Mouse (Mus musculus): Measurements from ENCODE around the gene Hoxb13.

The Hoxb13 gene

DNA sequence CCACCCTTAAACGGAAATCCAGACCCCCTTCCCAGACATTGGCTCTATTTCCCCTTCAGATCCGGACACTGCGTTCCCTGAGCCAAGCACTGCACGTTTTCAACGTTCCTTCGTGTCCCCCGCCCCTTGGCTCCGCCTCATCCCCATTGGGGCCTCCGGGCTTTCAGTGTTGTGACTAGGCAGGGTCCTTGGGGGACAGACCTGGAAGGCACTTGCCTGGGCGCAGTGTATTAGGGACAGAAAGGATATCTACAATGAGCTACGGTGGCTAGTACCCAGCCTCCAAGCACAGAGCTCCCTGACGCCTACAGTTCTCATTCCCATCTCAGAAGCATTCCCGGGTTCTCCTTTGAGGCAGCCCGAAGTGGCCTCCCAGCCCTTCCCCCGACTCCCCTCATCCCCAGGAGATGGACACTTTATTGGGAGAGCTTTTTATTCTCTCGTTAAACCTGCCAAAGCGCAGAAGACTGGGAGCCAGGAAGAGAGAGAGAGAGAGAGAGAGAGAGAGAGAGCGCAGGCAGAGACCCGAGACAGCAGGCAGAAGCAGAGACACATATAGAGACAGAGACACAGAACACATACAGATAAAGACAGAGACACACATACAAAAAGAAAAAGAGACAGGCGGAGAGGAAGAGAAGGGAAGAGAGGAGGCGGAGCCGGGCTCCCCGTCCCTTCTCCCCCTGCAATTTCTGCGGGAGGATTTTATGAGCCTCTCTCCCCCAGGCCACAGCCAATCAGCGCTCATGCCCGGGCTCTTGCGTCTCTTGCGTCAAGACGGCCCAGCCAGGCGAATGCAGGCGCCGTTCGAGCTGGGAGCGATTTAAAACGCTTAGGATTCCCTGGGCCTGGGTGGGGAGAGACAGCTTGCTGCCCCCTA is at the start of gene Hoxb13:
TSS of gene Hoxb13 (plus strand) at position 796 of the 880 bp plus-strand sequence.
- DNase-seq = no peak

DNA sequence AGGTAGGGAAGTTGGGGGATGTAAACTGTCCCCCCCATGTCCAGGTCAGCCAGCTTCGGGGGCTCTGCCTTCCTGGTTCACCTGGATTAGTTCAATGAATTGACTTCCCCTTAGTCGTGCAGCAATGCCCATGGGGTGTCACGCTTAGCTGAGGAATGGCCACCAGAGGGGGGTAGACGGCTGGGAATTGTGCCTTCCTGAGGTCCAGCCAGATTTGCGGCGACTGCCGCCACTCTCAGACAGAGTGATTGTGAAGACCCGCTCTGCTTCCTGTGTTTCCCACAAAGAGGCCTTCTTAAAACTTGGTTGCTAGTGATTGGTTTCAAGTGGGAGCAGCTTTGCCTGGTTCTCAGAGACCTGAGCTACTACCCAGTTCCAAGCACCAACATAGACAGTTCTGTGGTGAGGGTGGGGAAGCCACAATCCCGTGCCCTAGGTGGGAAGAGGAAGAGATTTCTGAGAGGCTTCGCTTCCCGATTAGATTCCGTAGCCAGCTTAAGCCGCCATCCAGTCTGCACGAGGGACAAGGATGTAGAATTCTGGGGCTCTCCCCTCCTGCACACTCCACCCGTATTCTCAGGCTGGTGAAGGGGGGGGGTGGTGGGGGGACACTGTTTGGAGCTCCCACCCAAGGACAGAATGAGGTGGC is 48.4 kb upstream of the Hoxb13 start:
- DNase-seq = peak; percentile 66 to 79

DNA sequence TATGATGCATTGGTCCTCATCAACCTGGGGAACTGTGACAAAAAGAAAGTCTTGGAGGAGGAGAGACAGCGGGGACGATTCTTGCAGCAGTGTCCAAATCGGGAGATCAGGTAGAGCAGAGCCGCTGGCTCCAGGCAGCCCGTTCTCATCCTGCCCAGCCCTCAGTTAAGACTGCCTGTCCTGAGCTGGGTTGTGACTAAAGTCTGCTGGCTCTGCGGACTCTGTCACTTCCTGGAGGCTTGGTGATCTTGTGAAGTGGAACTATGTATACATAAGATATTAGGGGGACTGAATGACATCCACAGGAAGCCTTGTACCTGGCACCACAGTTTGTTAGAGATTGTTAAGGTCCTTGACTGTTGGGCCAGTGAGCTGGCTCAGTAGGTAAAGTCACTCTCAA is 46.6 kb upstream of the Hoxb13 start:
- DNase-seq = no peak

DNA sequence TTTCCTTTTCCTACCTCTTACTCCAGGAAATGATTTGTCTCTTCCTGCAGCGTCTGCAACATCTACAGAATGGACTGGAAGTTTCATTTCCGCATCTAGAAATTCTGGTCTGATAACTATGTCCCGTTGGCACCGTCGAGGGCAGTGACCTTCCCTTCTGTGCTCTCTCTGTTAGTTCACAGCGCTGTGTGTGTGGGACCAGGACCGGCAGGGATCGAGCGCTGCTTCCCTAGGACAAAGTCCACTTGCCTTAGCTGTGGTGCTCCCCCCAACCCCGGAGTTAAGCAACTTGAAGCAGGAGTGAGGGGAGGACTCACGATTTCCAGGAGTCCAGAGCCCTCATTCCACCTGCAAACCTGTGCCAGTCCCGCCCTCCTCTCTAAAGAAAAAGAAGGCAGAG is 29.3 kb upstream of the Hoxb13 start:
- no peak for DNase-seq

DNA sequence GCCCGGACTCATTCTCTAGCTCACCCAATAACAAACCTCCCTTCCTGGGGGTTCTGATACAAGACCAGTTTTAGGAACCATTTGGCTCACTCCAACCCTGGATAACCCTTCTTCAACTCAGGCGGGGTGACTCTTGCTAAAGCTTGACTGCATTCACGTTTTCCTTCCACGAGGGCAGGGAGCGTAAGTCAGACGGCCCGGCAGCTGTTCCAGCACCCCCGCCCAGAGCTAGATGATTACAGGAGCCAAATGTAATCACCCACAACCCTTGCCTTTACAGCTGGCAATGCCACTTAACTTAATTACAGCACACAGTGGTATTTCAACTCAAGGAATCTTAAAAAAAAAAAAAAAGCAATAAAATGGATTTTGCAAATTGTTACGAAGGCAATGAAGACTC is 26.0 kb upstream of the Hoxb13 start:
- DNase-seq = no peak

DNA sequence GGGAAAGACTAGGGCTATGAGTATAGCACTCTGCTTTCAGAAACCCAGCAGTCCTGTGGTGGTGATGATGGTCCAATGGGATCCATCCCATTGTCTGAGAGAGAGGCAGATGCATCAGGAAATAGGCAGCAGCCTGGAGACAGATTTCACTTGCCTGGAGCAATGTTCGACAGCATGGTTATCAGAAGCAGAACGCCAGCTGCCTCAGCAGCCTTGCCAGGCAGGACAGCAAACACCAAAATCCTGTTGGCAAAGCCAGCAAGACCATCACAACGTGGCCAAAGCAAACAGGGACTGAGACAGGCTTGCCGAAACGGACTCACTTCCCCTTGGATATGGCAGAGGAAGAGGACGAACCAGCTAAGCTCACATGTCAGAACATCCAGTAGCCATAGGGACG is 25.1 kb upstream of the Hoxb13 start:
- no peak for DNase-seq

DNA sequence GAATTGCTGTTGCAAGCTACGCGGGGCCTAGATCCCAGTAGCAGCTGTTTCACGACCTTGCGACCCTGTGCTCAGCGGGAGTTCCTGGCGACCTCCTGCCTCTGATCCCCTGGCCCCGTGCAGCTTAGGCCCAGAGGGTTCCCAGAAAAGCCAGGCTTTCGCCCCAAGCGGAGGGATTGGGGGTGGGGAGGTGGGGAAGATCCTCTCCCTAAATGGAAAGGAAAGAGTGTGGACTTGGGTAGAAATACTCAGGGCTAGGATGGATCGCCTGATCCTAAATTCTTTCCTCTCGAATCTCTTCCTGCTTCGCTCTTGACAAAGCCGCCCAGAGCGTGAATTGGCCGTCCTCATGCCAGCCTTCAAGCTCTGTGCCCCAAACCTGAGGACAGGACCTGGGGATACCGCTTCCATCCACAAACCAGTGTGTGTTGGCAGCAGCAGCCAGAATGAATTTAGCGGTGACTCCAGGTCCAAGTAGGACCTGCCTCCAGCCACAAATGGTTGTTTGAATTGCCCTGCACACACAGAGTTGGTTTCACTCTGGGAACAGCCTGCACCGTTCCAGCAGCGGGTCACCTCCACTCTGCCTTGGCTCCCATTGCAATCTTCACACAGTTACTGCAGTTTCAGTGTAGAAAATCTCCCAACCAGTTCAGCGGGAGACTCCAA is 23.3 kb upstream of the Hoxb13 start:
- peak in 1 of 2 experiments; percentile 6 for DNase-seq

DNA sequence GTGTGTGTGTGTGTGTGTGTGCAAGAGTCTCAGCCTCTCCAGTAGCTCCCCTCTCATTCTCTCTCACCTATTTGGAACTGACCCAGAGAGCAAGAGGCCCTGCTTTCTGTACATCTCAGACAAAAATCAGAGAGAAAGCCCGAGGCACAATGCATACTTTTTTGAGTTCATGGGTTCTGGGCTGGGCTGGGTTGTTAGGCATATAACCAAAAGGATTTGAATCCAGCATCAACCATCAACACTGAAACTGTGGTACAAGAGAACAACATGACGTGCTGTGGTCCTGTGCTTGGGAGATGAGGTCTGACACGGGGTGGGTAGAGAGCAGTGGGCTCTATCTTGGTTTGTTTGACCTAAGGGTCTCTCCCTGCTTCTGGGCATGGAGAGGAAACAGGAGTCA is 22.5 kb upstream of the Hoxb13 start:
- DNase-seq = no peak

DNA sequence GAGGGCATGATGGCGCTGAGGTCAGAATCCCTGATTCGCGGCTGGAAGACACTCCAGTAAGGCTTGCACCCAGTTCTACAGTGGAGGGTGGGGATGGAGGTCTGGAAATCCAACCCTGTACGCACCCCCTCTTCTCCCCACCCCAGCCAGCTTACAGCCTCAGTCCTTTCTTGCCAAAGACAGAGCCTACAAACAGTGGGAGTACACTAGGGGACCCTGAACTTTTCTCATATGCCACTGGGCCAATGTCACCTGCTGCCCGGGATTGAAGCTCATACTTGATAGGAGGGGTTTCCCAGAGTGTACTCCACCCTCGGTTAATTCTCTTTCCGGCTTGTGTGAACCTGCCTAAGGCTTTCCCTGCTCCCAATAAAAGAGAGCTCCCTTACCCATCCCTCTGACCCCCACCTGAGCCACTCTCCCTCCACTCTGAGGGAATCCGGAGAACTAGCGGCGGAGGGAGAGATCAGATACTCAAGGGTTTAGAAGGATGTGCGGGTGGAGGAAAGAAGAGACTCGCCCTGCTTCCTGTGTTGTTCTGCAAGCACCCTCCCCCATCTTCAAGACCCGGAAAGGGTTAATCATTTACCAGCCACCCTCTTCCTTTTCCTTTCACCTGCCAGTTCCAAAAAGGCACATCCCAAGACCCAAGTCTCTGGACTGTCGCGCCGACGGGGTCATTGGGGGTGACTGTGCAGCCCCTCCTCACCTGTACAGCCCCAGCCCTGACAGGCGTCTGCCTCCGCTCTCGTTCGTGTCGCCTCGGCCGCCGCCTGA is 21.4 kb upstream of the Hoxb13 start:
- no peak for DNase-seq

DNA sequence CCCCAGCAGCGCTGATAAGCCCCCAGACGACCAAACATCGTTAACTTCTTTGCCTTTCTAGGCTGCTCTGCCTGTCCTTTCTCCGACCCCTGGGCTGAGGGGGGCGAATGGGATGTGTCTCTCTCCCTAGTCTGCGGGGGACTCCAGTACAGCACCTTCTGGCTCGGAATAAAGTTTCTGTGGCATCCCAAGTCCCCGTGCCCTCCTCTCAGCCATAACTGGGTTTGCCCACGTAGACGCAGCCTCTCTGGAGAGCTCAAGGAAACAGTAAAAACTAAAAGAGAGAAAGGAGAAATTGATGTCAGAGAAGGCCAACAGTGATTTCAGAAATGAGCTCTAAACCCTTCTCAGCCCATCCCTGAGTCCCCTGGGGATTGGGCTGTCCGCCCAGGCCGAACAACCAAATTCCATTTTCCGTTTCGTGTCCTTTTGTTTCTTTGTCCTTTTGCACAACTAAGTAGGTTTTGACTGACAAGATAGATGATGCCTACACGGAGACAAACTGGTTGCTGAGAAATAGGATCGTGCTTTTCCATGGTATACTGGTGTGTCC is 20.8 kb upstream of the Hoxb13 start:
- no peak for DNase-seq

DNA sequence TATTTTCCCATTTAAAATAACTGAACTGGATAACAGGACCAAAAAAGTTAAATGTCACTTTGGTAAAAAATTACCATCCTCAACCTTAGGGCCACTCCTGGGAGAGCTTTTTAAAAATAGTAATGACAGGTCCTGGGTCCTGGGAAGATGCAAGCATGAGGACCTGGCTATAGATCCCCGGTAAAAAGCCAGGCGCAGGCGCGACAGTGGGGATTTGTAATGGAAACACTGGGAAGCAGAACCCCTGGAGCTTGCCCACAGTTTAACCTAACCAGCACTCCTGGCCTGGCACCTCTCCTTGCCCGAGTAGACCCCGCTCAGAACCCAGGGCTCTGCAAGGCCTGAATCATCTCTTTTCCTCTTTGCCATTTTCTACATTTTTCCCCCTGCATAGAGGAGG is 19.2 kb upstream of the Hoxb13 start:
- DNase-seq = no peak

DNA sequence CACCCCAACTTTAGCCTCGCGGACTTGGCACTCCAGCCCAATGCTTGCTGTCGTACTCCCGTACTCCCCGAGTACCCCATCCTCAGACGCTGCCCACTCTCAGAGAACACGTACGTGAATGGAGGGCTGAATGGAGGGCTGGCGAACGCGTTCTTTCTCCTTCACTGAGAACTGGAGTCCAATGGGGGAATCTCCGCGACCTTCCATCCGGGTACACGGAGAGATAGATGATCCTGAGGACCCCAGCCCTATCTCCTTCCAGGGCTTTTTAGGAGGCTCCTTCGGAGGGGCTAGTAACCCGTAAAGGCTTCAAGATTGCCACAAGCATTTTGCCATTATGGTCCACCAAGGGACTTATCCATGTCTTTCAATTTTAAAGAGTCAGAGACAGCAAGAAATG is 18.6 kb upstream of the Hoxb13 start:
- DNase-seq = no peak

DNA sequence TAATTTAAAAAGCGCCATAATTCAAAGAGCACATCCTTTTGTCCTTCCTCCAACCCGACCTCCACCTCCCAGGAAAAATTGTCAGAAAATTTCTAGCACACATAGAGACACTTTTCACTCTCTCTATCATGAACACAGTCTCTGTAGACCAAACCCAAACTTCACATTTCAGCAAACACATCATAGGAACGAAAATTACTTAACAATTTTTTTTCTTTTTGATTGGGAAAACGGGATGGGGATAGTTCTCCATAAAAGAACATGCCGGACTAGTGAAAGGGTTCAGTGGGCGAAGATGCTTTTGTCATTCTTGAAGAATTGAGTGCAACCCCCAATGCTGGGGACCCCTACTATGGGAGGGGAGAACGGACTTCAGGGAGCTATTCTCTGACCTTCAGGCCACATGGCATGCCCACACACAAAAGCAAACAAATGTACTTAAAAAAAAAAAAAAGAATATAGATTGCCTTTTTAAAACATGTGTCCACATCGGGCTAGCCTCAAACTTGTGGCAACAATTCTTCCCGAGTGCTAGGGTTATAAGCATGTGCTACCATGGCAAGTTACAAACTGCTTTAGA is 18.1 kb upstream of the Hoxb13 start:
- DNase-seq = no peak

DNA sequence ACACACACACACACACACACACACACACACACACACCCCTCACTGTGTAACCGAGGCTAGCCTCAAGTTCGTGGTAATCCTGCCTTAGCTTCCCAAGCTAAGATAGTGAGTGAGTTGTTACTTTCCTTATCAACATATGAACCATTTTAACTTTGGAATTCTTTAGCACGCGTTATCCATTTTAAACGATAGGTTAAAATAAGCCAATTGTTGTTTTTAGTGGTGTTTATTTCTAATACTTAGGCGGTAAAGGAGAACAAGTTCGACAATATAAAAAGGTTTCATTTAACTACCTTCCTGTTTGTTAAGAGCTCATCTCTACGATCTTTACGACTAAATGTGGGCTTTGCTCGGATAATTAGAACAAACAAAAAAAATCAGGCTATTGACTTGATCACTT is 17.3 kb upstream of the Hoxb13 start:
- no peak for DNase-seq

DNA sequence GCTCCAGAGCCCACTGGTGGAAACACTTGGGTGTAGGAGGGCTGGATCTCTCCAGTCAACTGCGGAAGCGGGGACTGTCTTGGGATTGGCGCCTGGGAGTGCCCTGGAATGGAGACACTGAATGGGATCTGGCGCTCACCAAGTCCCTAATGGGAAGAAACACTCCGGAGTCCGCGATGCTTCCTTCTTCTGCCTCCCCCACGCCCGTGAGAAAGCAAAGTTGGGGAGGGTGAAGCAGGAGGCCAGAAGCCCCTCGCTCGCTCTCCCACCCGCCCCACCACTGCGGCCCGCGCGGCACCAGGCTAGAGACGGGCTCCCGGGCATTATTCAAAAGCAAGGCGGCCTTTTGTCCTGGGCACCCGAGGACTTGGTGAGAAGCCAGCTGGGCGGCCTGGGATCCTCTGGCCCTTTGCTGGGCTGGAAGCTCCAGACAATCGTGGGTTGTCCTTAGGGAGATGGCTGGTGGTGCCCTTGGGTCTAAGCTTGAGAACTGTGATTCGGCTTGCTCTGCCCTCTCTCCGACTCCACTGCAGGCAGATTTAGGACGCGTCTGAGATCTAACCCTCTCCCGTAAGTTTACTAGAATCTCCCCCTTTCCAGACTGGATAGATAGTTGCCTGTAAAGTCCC is 16.5 kb upstream of the Hoxb13 start:
- DNase-seq = no peak

DNA sequence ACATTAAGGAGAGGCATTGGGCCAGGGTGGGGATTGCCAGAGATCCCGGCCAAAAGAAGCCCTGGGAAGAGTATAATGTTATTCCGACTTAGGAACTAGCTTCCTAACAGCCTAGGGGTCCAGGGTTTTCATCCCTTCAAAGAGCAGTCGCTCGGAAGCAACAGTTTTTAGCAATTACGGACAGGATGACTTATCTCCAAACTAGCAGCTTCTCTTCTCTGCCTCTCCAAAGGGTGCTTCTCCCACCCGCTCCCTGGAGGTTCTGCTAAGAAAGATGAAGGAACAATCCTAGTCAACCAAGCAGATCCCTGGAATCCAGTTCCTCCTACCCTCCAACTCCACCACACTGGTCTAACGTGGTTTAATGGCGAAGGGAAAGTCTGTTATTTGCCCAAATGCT is 15.8 kb upstream of the Hoxb13 start:
- no peak for DNase-seq

DNA sequence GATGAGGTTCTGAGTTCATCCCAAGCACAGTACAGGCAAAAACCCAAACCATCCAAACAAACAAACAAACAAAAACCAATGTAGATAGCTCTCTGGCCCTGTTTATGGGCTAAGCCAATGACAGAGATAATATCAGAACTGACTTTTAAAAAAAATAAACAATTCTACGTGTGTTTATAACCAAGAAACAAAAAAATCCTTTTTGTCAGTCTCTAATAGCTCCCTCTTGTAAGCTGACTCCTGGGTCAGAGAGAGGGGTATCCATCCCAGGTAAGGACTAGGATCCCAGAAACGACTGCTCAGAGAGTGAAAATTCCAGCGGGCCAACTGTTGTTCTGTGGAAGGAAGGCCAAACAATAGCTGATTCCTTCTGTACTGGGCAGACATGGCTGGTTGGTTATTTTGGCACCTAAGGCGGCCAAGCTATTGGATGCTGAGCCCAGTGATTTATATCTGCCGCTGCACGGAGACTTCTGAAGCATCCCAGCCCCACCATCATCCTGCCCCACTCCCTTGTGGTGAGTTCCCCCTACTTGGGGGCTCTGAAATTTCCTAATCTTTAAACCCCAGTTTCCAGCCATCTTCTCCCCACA is 15.1 kb upstream of the Hoxb13 start:
- no peak for DNase-seq

DNA sequence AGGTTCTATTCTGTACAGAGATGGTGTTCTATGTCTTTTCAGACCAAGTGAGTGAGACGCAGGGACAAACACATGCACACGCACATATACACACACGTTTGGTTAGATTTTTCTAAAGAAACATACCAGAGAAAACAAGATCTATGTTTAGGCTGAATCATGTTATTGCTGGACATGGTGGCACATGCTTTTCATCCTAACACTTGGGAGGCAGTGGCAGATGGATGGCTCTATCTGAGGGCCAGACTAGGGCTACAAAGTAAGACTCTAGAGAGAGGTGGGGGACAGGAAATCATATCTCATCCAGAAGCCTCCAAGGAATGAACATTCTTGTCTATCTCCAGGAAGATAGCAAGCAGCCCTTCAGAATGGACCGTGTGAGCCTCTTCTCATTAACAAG is 13.1 kb upstream of the Hoxb13 start:
- DNase-seq = no peak

DNA sequence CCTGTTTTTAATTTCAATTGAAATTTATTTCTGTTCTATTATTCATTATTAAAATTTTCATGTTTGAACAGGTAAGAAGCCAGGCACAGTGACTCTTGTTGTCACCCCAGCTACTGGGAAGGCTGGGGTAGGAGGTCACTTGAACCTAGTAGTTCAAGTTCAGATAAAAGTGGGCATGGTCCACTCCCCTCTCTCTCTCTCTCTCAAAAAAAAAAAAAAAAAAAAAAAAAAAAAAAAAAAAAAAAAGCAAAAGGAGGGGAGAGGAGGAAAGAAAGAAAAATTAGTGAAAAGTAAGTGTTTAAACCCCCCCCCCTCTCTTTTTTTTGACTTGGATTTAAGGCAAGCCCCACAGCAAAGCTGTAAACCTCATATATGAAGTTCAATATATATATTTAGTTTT is 9.9 kb upstream of the Hoxb13 start:
- DNase-seq = no peak

DNA sequence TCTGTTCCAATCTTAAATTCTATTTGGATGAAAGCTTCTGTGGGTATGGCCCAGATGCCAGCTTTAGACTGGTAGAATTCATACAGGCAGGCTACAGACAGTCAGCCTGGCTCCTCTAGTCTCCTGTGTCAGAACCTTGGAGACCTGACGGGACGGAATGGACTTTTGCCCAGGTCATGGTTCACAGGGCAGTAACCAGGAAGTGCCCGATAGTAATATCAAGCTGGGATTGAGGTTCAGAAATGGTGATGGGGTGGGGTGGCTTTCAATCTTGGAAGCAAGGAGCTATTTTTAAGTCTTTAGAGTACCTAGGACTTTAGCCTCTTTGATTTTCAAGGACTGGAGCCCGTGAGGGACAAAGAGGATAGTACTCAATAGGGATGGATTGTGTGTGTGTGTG is 6.8 kb upstream of the Hoxb13 start:
- peak in 1 of 2 experiments; percentile 27 for DNase-seq

DNA sequence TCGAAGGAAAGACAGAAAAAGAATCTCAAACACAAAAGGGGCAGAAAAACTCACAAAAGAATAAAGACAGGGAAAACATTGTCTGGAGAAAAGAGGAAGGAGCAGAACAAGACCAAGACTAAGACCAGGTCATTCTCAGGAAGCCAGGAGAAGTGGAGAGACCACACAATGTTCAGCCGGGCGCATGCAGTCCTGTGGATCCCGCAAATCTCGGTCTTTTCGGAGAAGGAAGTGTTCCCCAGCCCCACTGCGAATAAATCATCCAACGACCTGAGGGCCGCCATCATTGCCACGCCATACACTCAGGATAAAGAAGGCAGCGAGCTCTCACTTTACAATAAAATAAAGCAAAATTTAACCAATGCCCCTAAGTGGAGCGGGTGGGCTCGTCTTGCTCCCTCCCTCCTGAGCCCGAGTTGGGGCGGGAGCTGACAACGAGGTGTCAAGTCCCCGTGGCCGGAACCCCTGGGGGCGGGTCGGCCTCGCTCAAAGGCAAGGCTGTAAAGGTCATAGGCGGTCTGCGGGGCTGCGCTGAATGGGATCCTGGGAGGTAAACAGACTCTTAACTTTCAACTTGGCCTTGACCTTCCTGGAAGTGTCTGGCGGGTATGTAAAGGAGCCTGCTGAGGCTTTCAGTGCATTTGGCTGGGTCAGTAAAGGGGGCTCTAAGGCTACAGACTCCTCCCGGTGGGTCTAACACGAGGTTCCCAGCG is 4.2 kb upstream of the Hoxb13 start:
- DNase-seq = no peak

Measured in kidney, adult 8-10 months (tissue).